Mouse (Mus musculus) myocyte (in vitro differentiated cells): ENCODE measurements around the gene Olfr1301. TPM values are rescaled to one million over a fixed set of nuclear protein-coding genes. Genes with fewer than 3 reads are reported as not detected.

ENCODE experiments used
- H3K27me3 ChIP-seq: one replicate; pipeline ENCODE4 v1.6.1; 2011; ENCODE audit not compliant: control insufficient read depth, insufficient read depth, insufficient read length
- H3K36me3 ChIP-seq: one replicate; pipeline ENCODE4 v1.6.1; 2011; ENCODE audit not compliant: control insufficient read depth, insufficient read depth
- H3K4me2 ChIP-seq: one replicate; pipeline ENCODE4 v1.6.1; 2011; ENCODE audit warnings: low read depth, control low read depth
- H3K4me3 ChIP-seq: one replicate; pipeline ENCODE4 v1.5.1; 2011; ENCODE audit warnings: mild to moderate bottlenecking, control low read depth, moderate library complexity
- H3K79me2 ChIP-seq: one replicate; pipeline ENCODE4 v1.6.1; 2011; ENCODE audit not compliant: control insufficient read depth, insufficient read depth
- H3ac ChIP-seq: one replicate; pipeline ENCODE4 v1.6.1; 2011; ENCODE audit not compliant: control insufficient read depth, insufficient read length
- CEBPB ChIP-seq: IDR thresholded peaks from 2 replicates; pipeline ENCODE4 v1.6.1; 2011; ENCODE audit warnings: mild to moderate bottlenecking, moderate library complexity; ENCODE audit not compliant: poor library complexity, insufficient read depth, severe bottlenecking
- MAX ChIP-seq: IDR thresholded peaks from one replicate; pipeline ENCODE4 v1.6.1; 2011; ENCODE audit warnings: low read depth, mild to moderate bottlenecking, control low read depth
- MYOD1 ChIP-seq, 3 experiments: IDR thresholded peaks; one replicate each; pipeline ENCODE4 v1.6.1; 2011; ENCODE audit warnings: control low read depth in 2 of 3, low read depth in 2 of 3, mild to moderate bottlenecking in 2 of 3, moderate library complexity in 1 of 3; ENCODE audit not compliant: insufficient read length in 2 of 3, control insufficient read depth in 1 of 3
- MYOG ChIP-seq, 3 experiments: IDR thresholded peaks; one replicate each; pipeline ENCODE4 v1.6.1; 2011; ENCODE audit warnings: control low read depth in 2 of 3, low read depth in 2 of 3, mild to moderate bottlenecking in 2 of 3; ENCODE audit not compliant: insufficient read length in 2 of 3, control insufficient read depth in 1 of 3, insufficient read depth in 1 of 3
- POLR2A ChIP-seq: IDR thresholded peaks from one replicate; pipeline ENCODE4 v1.6.1; 2011; ENCODE audit warnings: low read depth, mild to moderate bottlenecking, control low read depth, moderate library complexity; ENCODE audit not compliant: insufficient read length
- REST ChIP-seq: IDR thresholded peaks from one replicate; pipeline ENCODE4 v1.6.1; 2011; ENCODE audit warnings: mild to moderate bottlenecking, control low read depth, moderate library complexity; ENCODE audit not compliant: insufficient read depth, insufficient read length
- SRF ChIP-seq: IDR thresholded peaks from one replicate; pipeline ENCODE4 v1.6.1; 2011; ENCODE audit warnings: low read depth; ENCODE audit not compliant: control insufficient read depth, insufficient read length
- TCF12 ChIP-seq: IDR thresholded peaks from one replicate; pipeline ENCODE4 v1.6.1; 2011; ENCODE audit warnings: mild to moderate bottlenecking, control low read depth; ENCODE audit not compliant: poor library complexity, insufficient read depth, severe bottlenecking
- TCF3 ChIP-seq: IDR thresholded peaks from one replicate; pipeline ENCODE4 v1.6.1; 2011; ENCODE audit warnings: low read depth, control low read depth; ENCODE audit not compliant: insufficient read length
- USF1 ChIP-seq: IDR thresholded peaks from one replicate; pipeline ENCODE4 v1.6.1; 2011; ENCODE audit warnings: low read depth, mild to moderate bottlenecking, control low read depth, moderate library complexity
- polyA plus RNA-seq: library from polyadenylated mRNA; unstranded; fragments of >200 nt; fragmentation: generic; extraction: Trizol; gene quantifications from one replicate; pipeline ENCODE4 v1.2.1, GENCODE M21; 2012; ENCODE audit warnings: missing spikeins

Olfr1301 gene
- polyA plus RNA-seq, result not detected

- no peaks in the 10 kb centered on the region for H3K27me3 ChIP-seq
- no peak within 1 kb of the TSS for H3ac ChIP-seq
- no peaks in the 10 kb centered on the region for H3K79me2 ChIP-seq
- H3K4me2 ChIP-seq, result no peak within 1 kb of the TSS
- TF ChIP-seq MAX (no peak), POLR2A (no peak), REST (no peak), CEBPB (no peak), USF1 (no peak), SRF (no peak), TCF12 (no peak)
- H3K36me3 ChIP-seq, result no peaks in the 10 kb centered on the region
- H3K4me3 ChIP-seq, result no peak within 1 kb of the TSS
Observed at GRCm38 (mm10) chr2:111750706-111751105, at the start of gene Olfr1301. Gene Olfr1301 (plus strand): TSS chr2:111751006.

GRCm38 (mm10) chr2:111726739-111727138, 24.1 kb upstream of the Olfr1301 start:
- no peak overlapping the region for H3ac ChIP-seq
- H3K4me3 ChIP-seq, result no peak overlapping the region
- TF ChIP-seq USF1 (no peak), POLR2A (no peak), MYOD1 (IDR thresholded peaks at IDR 0.05; ENCODE audit: control insufficient read depth in 1 of 3, insufficient read length in 2 of 3, low read depth in 2 of 3) (no peak), REST (no peak), SRF (no peak), MYOG (IDR thresholded peaks at IDR 0.05; ENCODE audit: control insufficient read depth in 1 of 3, insufficient read depth in 1 of 3, insufficient read length in 2 of 3, low read depth in 2 of 3) (no peak)
- no peaks in the 10 kb centered on the region for H3K27me3 ChIP-seq
- H3K4me2 ChIP-seq, result no peak overlapping the region
- no peaks in the 10 kb centered on the region for H3K79me2 ChIP-seq
- H3K36me3 ChIP-seq, result no peaks in the 10 kb centered on the region

GRCm38 (mm10) chr2:111777129-111777528, 26.3 kb downstream of the Olfr1301 start, which contains the start of gene Olfr1302:
Gene Olfr1302 (plus strand): TSS chr2:111777429.
- no peaks in the 10 kb centered on the region for H3K27me3 ChIP-seq
- H3K36me3 ChIP-seq, result no peaks in the 10 kb centered on the region
- TF ChIP-seq MAX (no peak), TCF3 (no peak), MYOG (IDR thresholded peaks at IDR 0.05; ENCODE audit: control insufficient read depth in 1 of 3, insufficient read depth in 1 of 3, insufficient read length in 2 of 3, low read depth in 2 of 3) (no peak)
- H3K4me3 ChIP-seq, result no peak within 1 kb of the TSS
- no peak within 1 kb of the TSS for H3ac ChIP-seq
- H3K4me2 ChIP-seq, result no peak within 1 kb of the TSS
- no peaks in the 10 kb centered on the region for H3K79me2 ChIP-seq

Other genes with a start within 250 kb of the Olfr1301 start
- not detected for gene Olfr1293-ps, start 225.8 kb upstream of the Olfr1301 start, polyA plus RNA-seq
- not detected for gene Olfr1294, start 210.7 kb upstream of the Olfr1301 start, polyA plus RNA-seq
- not detected for gene Olfr1295, start 181.3 kb upstream of the Olfr1301 start, polyA plus RNA-seq
- not detected for gene Olfr1297, start 124.5 kb upstream of the Olfr1301 start, polyA plus RNA-seq
- not detected for gene Olfr1298, start 101.8 kb upstream of the Olfr1301 start, polyA plus RNA-seq
- gene Olfr1299, start 89.6 kb upstream of the Olfr1301 start, polyA plus RNA-seq, result not detected
- gene Olfr1302, start 26.4 kb downstream of the Olfr1301 start, polyA plus RNA-seq, result not detected
- gene Olfr1303, start 69.3 kb downstream of the Olfr1301 start, polyA plus RNA-seq, result not detected
- not detected for gene Olfr1305, start 126.1 kb downstream of the Olfr1301 start, polyA plus RNA-seq
- gene Olfr1306, start 165.3 kb downstream of the Olfr1301 start, polyA plus RNA-seq, result not detected
- gene Olfr1307, start 198.4 kb downstream of the Olfr1301 start, polyA plus RNA-seq, result not detected
- gene Olfr1308, start 213.9 kb downstream of the Olfr1301 start, polyA plus RNA-seq, result not detected
- not detected for gene Olfr1309, start 239.3 kb downstream of the Olfr1301 start, polyA plus RNA-seq